Mouse (Mus musculus): Measurements from ENCODE around the gene Smg1. TPM values are rescaled to one million over a fixed set of nuclear protein-coding genes. Genes with fewer than 3 reads are reported as not detected.

Gene Smg1
- polyA plus RNA-seq, 1 experiment from 2014 or later = 23.6 TPM

- WGBS = 67% methylated on average over 5 of the region's 5 CpGs
- Histone ChIP-seq H3K9ac (no peak overlapping the region), H3K4me1 (no peaks in the 10 kb centered on the region), H3K4me2 (no peak overlapping the region), H3K27me3 (no peaks in the 10 kb centered on the region), H3K4me3 (no peak overlapping the region), H3K36me3 (no peaks in the 10 kb centered on the region), H3K9me3 (no peaks in the 10 kb centered on the region), H3K27ac (no peak overlapping the region)
- ATAC-seq (ENCODE audit: insufficient number of reproducible peaks, insufficient read depth, low FRiP score, low TSS enrichment, low read depth) = no peak
Measured at GRCm38 (mm10) chr7:118262409-118262808, 18.9 kb upstream of the Smg1 start.

DNA sequence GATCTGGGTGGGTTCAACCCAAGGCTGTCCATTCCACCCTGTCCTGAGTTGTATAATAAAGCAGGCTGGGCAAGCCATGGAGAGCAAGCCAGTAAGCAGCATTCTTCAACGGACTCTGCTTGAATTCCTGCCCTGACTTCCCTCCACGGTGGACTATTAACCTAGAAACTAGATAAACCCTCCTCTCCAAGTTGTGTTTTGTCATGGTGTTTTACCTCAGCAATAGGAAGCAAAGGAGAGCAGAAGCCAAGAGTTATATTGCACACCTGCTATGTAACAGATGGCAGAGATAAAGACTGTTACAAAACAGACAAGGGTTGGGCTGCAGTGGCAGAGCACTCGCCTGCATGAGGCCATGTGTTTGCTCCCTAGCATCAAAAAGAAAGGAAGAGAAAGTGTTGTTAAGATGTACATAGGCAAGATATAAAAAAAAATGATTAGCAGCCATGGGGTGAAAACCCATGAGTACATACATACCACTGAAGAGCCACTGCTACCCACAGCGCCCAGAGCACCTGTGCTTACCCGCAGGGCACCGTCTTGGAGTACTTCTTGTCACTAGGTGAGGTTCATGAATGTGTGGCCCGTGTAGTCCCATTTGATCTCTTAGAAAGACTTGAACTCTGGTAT is 16.3 kb upstream of the Smg1 start:
- ATAC-seq (ENCODE audit: insufficient number of reproducible peaks, insufficient read depth, low FRiP score, low TSS enrichment, low read depth) = no peak
- H3K27ac ChIP-seq = no peak overlapping the region
- H3K27me3 ChIP-seq = no peaks in the 10 kb centered on the region
- H3K4me2 ChIP-seq = no peak overlapping the region
- no peaks in the 10 kb centered on the region for H3K4me1 ChIP-seq
- no peaks in the 10 kb centered on the region for H3K36me3 ChIP-seq
- no peak overlapping the region for H3K4me3 ChIP-seq
- 86% methylated on average over 7 of the region's 7 CpGs for WGBS
- H3K9ac ChIP-seq = no peak overlapping the region
- H3K9me3 ChIP-seq = no peaks in the 10 kb centered on the region

GRCm38 (mm10) chr7:118258451-118258850 is 15.0 kb upstream of the Smg1 start:
- H3K36me3 ChIP-seq = no peaks in the 10 kb centered on the region
- H3K9me3 ChIP-seq = no peaks in the 10 kb centered on the region
- H3K27me3 ChIP-seq = no peaks in the 10 kb centered on the region
- H3K4me2 ChIP-seq = no peak overlapping the region
- no peaks in the 10 kb centered on the region for H3K4me1 ChIP-seq
- H3K27ac ChIP-seq = no peak overlapping the region
- H3K9ac ChIP-seq = no peak overlapping the region
- H3K4me3 ChIP-seq = no peak overlapping the region
- no peak for ATAC-seq (ENCODE audit: insufficient number of reproducible peaks, insufficient read depth, low FRiP score, low TSS enrichment, low read depth)

GRCm38 (mm10) chr7:118256740-118257139 is 13.3 kb upstream of the Smg1 start:
- Histone ChIP-seq H3K4me2 (no peak overlapping the region), H3K9me3 (no peaks in the 10 kb centered on the region), H3K36me3 (no peaks in the 10 kb centered on the region), H3K9ac (no peak overlapping the region), H3K27ac (no peak overlapping the region), H3K4me3 (no peak overlapping the region), H3K27me3 (no peaks in the 10 kb centered on the region), H3K4me1 (peaks cover 3% of the 10 kb centered on the region; the same call in 1 of the 2 replicates)
- ATAC-seq (ENCODE audit: insufficient number of reproducible peaks, insufficient read depth, low FRiP score, low TSS enrichment, low read depth) = no peak
- 81% methylated on average over 6 of the region's 6 CpGs for WGBS

- Histone ChIP-seq H3K4me2 (no peak overlapping the region), H3K4me3 (no peak overlapping the region), H3K27ac (no peak overlapping the region), H3K9me3 (no peaks in the 10 kb centered on the region), H3K9ac (no peak overlapping the region), H3K36me3 (no peaks in the 10 kb centered on the region), H3K27me3 (no peaks in the 10 kb centered on the region), H3K4me1 (peaks cover 3% of the 10 kb centered on the region; the same call in 1 of the 2 replicates)
- no peak for ATAC-seq (ENCODE audit: insufficient number of reproducible peaks, insufficient read depth, low FRiP score, low TSS enrichment, low read depth)
- 57% methylated on average over 8 of the region's 8 CpGs for WGBS
Measured at GRCm38 (mm10) chr7:118254460-118254859, 11.0 kb upstream of the Smg1 start.

GRCm38 (mm10) chr7:118254015-118254414 is 10.5 kb upstream of the Smg1 start:
- Histone ChIP-seq H3K4me1 (peaks cover 3% of the 10 kb centered on the region; the same call in 1 of the 2 replicates), H3K4me2 (no peak overlapping the region), H3K27me3 (no peaks in the 10 kb centered on the region), H3K9ac (no peak overlapping the region), H3K4me3 (no peak overlapping the region), H3K36me3 (no peaks in the 10 kb centered on the region), H3K9me3 (no peaks in the 10 kb centered on the region), H3K27ac (no peak overlapping the region)
- no peak for ATAC-seq (ENCODE audit: insufficient number of reproducible peaks, insufficient read depth, low FRiP score, low TSS enrichment, low read depth)
- 32% methylated on average over 4 of the region's 4 CpGs for WGBS

DNA sequence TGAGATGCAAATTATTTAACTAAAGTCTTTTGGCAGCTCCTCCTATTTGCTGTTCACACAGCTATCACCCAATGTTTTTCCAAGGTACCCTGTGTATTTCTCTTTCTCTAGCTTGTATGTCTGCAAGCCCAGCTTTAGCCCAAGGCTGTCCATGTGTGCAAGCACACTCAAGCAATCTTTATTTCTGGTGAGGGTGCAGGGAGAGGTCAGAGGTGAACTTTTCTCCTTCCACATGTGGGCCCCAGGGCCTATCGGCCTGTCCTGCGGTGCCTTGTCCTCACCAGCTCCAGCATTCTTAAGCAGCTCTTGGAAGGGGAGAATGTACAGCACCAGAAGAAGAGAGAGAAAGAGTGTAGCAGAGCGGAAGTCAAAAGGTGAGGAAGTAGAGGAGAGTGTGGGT is 9.5 kb upstream of the Smg1 start:
- Histone ChIP-seq H3K9ac (no peak overlapping the region), H3K9me3 (no peaks in the 10 kb centered on the region), H3K27me3 (no peaks in the 10 kb centered on the region), H3K36me3 (no peaks in the 10 kb centered on the region), H3K4me3 (no peak overlapping the region), H3K4me2 (no peak overlapping the region), H3K4me1 (peaks cover 3% of the 10 kb centered on the region; the same call in 1 of the 2 replicates), H3K27ac (no peak overlapping the region)
- ATAC-seq (ENCODE audit: insufficient number of reproducible peaks, insufficient read depth, low FRiP score, low TSS enrichment, low read depth) = peak; percentile 3; the same call in 1 of the 2 replicates
- WGBS = 50% methylated on average over 3 of the region's 3 CpGs

DNA sequence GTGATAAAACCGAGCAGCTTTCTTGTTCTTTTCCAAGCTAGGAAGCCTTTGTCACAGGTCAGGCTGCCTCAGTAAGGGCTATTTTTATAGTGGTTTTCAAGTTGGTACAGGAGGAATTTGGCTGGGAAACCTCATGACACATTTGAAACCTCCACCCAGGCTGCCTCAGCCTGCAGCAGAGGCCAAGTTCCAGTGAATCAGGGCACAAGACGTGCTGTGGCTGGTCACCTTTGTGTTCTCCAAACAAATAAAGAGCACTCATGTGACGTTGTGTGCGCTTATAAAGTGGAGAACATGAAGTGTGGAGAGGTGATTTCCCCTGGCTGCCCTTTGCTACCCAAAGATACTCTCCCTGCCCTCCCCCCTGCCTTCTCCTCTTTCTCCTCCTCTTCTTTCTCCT is 8.9 kb upstream of the Smg1 start:
- H3K4me1 ChIP-seq = peaks cover 3% of the 10 kb centered on the region; the same call in 1 of the 2 replicates
- H3K4me3 ChIP-seq = no peak overlapping the region
- H3K36me3 ChIP-seq = no peaks in the 10 kb centered on the region
- 29% methylated on average over 4 of the region's 4 CpGs for WGBS
- H3K27me3 ChIP-seq = no peaks in the 10 kb centered on the region
- no peak overlapping the region for H3K4me2 ChIP-seq
- no peak overlapping the region for H3K9ac ChIP-seq
- no peak for ATAC-seq (ENCODE audit: insufficient number of reproducible peaks, insufficient read depth, low FRiP score, low TSS enrichment, low read depth)
- no peak overlapping the region for H3K27ac ChIP-seq
- H3K9me3 ChIP-seq = no peaks in the 10 kb centered on the region

DNA sequence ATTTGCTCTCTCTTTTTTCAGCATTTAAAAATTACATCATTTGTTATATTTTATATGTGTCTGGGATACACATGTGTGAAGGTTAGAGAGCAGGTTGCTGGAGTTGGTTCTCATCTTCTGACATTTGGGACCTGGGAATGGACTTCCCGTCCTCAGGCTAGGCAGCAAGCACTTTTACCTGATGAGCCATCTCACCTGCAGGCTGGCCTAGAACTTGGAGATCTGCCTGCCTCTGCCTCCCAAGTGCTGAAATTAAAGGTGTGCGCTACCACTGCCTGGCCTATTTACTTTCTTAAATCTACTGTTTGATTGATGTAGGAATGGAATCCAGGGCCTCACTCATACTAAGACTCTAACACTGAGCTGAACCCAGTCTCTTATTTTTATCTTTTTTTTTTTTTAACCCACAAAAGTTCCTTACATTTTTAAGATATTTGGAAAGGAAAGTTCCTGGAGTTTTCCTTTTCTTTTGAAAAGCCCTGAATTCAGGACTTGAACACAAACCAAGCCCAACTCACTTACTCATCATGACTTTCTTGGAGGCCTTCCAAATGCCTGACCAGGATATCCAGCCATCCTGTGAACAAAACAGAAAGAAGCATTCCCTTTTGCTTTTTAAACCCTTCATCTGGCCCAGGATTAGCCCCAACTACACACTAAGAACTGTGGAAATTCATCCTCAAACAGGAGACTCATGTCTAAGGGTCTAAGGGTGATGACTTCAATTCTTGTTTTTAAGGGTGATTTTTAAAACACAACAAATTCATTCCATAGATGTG is 8.1 kb upstream of the Smg1 start:
- Histone ChIP-seq H3K4me3 (no peak overlapping the region), H3K9me3 (no peaks in the 10 kb centered on the region), H3K9ac (no peak overlapping the region), H3K4me1 (peaks cover 3% of the 10 kb centered on the region; the same call in 1 of the 2 replicates), H3K36me3 (no peaks in the 10 kb centered on the region), H3K4me2 (no peak overlapping the region), H3K27me3 (no peaks in the 10 kb centered on the region), H3K27ac (no peak overlapping the region)
- WGBS = 90% methylated on average over 2 of the region's 2 CpGs
- ATAC-seq (ENCODE audit: insufficient number of reproducible peaks, insufficient read depth, low FRiP score, low TSS enrichment, low read depth) = no peak

GRCm38 (mm10) chr7:118250482-118251160 is 7.2 kb upstream of the Smg1 start:
- no peak overlapping the region for H3K4me2 ChIP-seq
- H3K27ac ChIP-seq = no peak overlapping the region
- H3K4me1 ChIP-seq = peaks cover 3% of the 10 kb centered on the region; the same call in 1 of the 2 replicates
- no peak overlapping the region for H3K4me3 ChIP-seq
- no peaks in the 10 kb centered on the region for H3K27me3 ChIP-seq
- no peaks in the 10 kb centered on the region for H3K36me3 ChIP-seq
- no peak for ATAC-seq (ENCODE audit: insufficient number of reproducible peaks, insufficient read depth, low FRiP score, low TSS enrichment, low read depth)
- 80% methylated on average over 4 of the region's 4 CpGs for WGBS
- H3K9ac ChIP-seq = no peak overlapping the region
- no peaks in the 10 kb centered on the region for H3K9me3 ChIP-seq

DNA sequence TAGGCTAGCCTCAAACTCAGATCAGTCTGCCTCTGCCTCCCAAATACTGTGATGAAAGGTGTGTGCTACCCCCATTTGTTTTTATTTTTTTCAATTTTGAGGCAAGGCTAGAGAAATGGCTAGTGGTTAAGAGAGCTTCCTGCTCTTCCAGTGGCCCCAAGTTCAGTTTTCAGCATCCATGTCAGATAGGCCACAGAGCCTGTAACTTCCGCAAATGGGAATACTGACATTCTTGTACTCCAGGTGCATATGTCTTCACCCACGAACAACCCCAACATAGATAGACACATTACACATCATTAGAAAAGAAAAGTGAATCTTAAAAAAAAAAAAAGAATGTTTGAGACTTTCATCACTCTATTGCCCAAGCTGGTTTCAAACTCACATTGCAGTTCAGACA is 6.1 kb upstream of the Smg1 start:
- no peaks in the 10 kb centered on the region for H3K27me3 ChIP-seq
- H3K27ac ChIP-seq = no peak overlapping the region
- no peaks in the 10 kb centered on the region for H3K36me3 ChIP-seq
- H3K4me3 ChIP-seq = no peak overlapping the region
- WGBS = 86% methylated on average over 2 of the region's 2 CpGs
- no peak overlapping the region for H3K9ac ChIP-seq
- H3K4me1 ChIP-seq = peaks cover 3% of the 10 kb centered on the region; the same call in 1 of the 2 replicates
- H3K4me2 ChIP-seq = no peak overlapping the region
- ATAC-seq (ENCODE audit: insufficient number of reproducible peaks, insufficient read depth, low FRiP score, low TSS enrichment, low read depth) = no peak
- no peaks in the 10 kb centered on the region for H3K9me3 ChIP-seq
